Mouse (Mus musculus) cerebellum, adult 11 months (tissue): Measurements from ENCODE around the gene Bcar1.

Source experiments
- DNase-seq: peaks from one replicate; pipeline ENCODE4 v3.0.0; 2022

Bcar1 gene

DNA sequence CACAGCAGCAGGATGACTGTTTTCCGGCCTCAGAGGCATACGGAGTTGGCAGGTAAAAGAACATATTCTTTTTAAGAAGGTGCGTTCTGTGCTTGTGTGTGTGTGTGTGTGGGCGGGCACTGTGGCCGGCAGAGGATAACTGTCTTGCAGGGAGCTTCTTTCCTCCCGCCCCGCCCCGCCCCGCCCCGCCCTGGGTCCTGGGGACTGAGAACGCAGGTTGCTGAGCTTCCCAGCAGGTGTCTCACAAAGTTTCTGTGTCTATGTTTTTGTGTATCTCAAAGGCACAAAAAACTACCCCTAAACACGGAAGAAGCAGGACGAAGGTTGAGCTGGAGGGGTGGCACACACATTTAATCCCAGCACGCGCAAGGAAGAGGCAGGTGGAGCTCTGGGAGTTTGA lies 25.7 kb upstream of the Bcar1 start:
- DNase-seq = no peak

DNA sequence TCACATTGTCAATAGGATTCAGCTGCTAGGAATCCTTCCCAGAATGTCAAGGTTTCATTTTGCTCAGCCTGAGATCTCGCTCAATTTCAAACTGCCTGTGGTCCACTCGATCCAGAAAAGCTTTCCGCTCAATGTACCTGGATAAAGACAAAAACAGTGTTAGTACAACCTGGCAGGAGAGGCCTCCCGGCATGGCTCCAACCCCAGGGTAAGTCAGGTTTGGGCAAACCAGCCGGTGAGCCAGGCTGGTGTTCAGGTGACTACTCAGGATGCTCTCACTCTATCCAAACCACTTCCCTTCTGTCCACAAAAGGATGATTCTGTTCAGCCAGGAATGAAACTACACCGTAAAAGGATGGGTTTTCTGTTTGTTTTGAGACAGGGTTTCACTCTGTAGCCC lies 25.0 kb upstream of the Bcar1 start:
- no peak for DNase-seq

DNA sequence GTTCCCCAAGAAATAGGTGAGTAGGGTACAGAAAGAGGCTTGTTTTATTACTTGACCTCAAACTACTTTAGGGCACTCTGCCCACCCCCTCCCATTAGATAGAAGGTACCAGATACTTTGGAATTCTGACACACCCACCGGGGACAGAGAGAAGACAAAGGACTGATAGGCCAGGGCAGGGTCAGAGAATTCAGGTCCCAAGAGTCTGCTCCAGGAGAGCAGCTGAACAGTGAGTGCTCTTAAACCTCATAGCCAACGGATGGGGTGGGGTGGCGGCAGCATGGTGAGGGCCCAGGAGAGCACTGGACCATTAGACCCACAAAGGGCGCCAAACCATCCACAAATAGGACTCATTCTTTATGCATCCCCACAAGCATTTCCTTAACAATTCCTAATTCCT lies 22.0 kb upstream of the Bcar1 start:
- DNase-seq = no peak

DNA sequence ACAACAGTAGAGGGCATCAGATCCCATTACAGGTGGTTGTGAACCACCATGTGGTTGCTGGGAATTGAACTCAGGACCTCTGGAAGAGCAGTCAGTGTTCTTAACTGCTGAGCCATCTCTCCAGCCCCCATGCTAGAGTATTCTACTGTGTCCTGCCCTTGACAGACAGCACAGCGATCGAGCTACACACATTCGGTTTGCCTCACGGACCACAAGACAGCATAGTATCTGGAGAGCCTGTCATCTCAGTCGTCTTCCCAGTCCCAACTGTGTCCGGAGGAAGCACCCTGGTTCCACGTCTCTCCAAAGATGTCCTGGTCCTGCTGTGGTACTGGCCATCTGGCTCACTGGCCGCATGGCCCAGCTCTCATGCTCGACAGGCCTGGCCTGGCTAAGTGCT lies 21.5 kb upstream of the Bcar1 start:
- DNase-seq = no peak

DNA sequence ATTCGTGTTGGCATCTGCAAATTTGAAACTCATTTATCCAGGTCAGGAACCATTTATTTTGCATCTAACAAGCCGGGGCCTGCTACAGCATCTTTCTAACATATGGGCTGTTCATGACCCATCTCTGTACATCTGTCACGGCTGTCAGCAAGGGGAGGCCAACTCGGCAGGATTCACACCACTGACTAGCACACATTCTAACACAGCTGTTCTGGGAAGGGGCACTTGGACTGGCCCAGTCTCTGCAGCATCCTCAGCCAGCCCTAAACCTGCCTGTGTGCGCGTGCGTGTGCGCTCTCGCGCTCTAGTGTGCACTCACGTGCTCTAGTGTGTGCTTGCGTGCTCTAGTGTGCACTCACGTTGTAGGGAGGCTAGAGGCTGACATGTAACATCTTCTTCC lies 17.1 kb upstream of the Bcar1 start:
- DNase-seq = no peak

DNA sequence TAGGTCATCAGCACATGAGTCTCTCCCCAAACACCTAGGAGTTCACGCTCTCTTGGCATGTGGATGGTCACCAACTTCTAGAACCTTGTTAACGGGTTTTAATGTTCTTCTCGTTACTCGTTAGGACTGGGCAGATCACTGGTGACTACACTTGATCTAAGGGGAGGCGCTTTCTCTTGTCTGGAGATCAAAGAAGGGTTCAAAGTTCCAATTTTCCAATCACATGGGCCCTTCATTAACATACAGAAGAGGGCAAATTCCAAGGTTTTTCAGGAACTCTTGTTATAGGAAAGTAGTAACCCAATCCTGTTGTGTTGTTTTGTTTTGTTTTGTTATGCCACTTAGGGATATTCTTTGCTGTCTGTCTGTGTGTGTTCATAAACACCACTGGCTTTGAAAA lies 15.2 kb upstream of the Bcar1 start:
- DNase-seq = no peak

DNA sequence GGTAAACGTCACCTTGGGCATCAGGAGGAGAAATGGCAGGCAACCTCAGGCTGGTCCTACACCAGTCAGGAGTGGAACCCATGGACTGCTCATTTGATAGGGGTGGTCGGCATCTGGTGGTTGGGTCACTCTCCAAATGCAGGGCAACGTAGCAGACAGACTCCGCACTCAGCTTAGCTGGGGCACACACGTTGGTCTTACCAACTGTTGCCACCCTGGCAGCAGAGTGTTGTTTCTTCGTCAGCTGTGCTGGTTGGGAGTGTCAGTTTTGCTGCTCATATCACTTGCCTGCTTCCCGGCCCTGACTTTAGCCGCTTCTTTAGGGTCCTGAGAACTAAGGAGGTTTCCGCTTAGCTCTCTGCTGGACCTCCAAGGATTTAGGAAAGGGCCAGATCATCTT lies 14.0 kb upstream of the Bcar1 start:
- DNase-seq = no peak

DNA sequence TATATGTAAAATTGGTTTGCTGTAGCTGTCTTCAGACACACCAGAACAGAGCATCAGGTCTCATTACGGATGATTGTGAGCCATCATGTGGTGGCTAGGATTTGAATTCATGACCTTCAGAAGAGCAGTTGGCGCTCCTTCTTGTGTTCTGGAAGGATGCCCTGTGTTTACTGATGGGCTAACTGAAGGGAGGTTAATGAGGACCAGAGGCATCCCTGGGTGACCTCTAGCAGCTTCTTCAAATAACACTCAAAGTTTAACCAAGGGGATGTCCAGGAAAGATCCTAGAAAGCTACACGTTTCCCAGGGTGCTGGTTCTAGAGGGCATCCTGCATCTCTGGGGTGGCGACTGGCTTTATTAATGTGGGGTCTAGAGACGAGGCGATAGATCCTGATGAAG lies 11.1 kb upstream of the Bcar1 start:
- DNase-seq = no peak

DNA sequence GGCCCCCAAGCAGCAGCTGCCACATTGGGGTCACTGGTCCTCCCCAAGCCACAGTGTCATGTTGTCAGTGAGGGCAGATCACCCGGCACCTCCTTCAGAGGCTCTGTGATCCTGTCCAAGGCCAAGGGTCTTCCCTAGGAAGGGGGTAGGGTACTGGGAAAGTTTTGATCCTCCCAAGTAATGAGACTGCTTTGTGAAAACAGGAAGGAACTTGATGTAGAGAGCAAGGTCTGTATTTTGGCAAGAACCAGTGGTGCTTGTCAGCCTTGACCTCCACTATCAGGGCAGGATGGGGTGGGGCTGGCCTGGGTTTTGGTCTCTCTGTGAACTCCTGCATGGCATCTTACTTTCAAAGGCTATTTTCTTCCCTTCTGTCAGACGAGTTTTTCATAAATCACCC lies 10.5 kb upstream of the Bcar1 start:
- no peak for DNase-seq

DNA sequence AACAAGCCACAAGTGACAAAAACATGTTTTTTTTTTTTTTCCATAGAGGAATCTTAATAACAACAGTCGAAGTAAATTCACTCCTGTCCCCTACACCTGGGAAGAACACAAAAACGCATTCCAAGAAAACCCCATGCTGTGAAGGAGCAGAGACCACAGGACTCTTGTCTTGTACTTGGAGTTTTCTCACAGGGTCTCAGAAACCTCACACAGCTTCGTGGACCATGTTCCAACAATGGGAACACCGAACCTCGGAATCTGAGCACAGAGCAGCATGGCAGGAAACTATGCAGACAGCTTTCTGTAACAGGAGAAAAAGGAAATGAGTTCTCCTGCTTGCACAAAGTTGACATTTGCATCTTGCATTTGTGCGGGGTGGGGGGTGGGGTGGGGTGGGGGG lies 5.2 kb upstream of the Bcar1 start:
- no peak for DNase-seq

DNA sequence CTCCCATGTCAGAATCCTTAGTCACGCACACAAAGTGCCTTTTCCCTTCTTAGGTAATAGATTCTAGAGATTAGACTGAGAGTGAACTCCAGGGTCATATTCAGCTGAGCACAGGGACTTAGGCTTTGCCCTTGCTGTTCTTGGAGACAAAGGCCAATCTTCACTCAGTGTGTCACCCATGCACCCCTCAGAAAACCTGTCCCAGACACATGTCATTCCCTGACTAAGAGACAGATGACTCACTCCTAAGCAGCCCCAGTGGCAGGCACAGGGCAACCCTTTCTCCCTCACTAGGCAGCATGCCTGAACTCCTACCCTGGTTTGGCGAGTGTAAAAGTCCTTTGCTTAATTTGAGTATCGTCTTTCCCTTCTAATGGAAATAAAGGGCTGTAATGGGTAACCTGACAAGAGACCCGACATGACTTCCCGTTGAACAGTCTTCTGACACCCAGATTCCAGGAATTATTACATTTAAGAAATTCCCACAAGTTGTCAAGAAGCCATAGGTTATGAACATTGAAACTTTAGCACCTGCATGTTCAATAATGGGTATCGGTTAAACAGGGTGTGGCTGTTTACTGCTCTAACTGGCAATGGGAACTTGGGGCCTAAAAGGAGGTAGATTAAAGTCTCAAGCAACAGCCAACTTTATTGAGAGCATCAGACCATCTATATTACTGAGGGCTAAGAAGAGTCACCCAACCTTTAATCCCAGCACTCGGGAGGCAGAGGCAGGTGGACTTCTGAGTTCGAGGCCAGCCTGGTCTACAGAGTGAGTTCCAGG lies 4.4 kb upstream of the Bcar1 start:
- DNase-seq = no peak

DNA sequence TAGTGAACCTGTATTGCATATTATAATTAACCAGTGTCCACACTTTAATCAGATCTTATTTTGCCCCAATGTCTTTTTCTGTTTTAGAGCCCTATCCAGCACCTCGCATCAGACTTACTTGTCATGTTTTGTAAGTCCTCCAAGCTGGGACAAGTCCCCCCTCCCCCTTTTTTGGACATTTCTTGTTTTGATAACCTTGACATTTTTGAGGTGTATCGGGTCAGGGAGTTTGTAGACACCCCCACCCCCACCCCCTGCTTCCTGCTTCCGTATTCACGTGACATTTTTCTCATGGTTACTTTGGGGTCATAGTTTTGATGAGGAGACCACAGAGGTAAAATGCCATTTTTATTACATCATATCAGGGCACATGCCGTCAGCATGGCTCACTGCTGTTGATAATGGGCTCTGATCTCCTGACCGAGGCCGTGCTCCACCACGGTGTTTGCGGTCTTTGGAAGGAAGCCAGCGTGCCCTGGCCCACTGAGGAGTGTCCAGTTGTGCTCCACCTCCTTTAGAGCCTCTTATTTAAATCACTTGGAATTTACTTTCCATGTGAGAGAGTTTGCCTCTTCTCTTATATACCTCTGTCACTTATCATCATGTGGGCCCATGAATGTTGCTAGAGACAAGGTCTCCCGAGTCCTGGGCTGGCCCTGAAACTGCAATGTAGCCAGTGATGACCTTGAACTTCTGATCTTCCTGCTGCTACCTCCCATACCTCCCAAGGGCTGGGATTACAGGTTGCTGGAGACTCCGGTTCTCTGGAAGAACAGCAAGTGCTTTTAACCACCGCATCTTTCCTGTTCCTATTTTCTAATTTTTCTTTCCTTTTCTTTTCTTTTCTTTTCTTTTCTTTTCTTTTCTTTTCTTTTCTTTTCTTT lies 3.2 kb upstream of the Bcar1 start:
- DNase-seq = no peak

DNA sequence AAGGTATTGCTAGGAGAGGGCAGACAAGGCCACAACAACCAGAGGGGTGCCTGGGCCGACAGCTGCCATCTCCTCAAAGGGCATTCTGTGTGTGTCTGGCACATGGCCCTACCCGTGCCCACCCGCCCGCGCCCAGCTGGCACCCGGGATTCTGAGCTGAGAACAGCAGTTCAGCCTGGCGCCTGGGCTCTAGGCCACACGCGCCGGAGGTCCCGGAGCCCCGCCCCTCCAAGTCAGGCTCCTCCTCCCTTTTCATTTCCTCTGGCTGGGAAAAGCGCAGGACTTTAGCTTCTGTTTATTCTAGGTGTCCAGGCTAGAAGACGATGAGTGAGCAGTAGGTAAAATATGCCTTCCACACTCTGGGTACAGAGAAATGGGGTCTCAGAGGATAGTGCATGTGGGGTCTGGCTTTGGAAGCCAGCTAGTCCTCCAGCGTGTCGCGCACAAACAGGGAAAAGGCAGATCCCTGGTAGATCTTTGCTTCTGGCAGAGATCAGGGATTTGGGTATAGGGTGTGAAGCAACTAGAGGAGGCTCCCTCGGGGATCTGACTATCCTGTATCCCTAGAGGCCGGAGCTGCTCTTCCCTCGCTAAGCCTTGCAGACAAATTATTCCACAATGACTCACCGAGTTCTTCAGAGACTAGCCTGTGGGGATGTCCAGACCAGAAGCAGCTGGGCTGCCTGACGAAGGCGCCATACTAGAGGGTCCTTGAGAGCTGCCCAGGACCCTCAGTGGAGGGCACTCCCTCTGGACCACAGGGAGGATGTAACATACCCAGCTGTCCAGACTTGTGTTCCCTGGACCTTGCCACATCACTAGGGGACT lies 2.2 kb upstream of the Bcar1 start:
- DNase-seq = peak; percentile 66

DNA sequence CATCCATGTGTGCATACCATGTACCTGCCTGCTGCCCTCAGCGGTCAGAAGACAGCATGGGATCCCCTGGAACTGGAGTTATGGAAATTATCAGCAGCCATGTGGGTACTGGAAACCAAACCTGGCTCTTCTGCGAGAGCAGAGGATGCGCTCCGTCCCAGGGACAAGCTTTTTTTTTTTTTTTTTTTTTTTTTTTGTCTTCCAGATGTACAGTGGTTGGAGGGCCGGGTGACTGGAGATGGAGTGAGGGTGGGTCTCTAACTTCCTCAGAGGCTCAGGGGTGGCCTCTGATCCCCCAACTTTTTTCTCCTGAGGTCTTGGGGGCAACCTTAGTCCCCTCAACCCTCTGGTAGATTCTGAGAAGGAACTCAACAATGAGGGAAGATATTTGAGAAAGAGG lies 1.5 kb upstream of the Bcar1 start:
- no peak for DNase-seq

DNA sequence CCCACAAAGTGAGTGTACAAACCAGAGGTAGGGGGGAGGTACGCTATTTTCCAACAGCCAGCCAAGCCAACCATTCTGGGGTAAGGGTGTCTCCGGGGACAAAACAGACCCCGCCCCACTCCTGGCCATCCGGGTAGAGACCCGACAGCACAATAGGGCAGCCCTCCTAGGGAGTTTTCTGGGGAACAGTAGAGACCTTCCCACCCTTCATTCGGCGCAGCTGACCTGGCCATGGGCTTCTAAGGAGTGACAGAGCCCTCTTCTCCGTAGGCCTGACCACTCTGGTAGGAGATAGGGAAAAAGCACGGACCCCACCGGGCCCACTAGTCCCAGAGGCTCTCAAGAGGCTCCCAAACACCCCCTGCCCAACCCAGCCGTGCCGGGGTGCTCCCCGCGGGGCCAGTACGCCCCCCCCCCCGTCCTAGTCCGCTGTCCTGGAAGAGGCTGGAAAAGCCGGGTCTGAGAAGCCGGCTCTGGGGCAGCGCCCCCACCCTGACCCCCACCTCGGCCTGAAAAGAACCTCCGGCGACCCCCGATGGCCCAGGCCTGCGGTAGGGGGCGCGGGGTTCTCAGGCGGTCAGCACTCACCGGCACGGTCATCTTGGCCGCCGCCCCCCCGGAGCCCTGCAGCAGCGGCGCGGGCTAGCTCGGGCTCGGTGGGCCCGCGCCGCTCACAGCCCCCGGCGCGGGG lies 363 bp downstream of the Bcar1 start:
- DNase-seq = peak; percentile 47

DNA sequence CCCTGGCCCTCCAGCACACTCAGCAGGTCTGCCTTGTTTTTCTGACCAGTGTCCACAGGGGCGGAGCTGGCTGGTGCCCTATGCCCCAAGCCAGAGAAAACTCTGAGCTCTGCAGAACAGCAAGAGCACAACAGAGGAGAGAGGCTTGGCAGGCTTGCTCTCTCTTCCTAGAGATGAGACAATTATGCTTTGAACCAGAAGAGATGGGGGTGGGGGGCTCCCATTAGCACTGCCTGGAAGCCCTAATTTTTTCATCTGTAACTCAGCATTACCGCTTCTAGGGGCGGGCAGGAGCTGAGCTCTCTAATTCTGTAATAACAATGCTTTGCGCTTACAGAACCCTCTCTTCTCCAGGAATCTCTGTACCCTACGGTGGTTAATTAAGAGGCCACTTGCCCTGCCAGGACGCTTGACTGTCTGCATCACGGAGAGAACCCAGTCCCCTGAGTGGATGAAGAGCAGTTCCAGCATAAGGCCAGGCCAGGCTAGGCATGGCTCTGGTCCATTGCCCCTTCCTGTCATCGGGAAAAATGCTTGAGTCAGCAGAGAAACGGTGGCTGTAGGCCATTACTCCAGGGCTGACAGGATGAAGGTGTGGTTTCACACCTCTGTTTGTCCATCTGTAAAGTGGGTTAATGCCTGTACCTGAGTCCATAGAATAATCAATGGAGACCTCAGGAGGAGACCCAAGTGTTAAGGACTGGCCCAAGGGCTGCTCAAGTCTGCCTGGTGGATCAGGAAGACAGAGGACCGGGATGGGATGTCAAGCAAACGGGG lies 1.2 kb downstream of the Bcar1 start:
- peak; percentile 68 for DNase-seq

DNA sequence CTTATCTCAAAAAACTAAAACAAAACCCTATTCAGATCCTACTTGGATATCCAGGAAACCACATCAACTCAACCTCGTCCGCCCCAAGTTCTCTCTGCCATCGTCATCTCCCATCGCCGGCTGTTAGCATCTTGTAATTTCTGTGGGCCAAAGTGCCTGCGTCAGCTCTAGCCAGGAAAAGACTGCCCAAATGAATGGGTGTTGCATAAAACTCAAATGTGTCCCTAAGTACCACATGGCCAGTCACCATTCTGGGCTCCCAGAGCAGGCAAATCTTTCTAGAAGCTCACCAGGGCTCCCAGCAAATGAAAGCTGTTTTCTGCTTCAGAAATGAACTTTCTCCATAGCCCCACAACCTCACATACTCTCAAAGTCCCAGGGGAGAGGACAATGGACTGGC lies 2.1 kb downstream of the Bcar1 start:
- peak; percentile 27 for DNase-seq

DNA sequence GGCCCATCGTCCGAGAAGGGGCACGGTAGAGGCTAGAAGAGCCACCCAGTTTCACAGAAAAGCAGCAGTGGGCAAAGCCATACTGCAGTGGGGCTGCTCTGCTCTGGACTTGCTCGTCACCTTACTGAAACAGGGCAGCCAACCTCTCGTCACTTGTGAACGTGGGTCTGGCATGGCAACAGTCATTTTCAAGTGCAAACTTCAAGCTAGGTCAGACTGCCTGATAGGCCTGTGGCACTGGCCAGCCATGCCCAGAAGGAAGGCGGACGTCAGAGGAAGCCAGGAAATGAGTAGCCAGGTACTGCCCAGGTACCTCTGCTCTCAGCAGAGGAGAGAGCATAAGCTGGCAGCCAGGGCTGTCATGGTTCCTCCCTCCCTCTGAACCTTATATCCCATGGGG lies 2.6 kb downstream of the Bcar1 start:
- peak; percentile 22 for DNase-seq

DNA sequence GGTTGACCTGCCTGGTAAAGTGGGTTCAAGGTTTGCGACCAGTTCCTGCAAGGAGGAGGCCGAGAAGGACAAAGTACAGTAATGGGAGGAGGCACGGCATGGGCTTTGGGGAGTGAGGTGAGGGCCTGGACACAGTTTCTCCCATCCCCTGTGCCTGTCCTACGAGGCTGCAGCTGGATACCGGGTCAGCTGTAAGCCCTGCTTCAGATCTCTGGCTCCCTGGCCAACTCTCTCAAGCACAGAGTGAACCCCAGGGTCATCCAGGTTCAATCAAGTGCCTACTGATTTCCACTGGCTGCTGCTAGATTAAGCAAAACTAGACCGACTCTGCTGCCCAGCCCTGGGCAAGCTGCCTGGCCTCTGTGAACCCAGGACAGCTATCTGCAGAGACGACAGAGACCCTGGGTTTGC lies 3.3 kb downstream of the Bcar1 start:
- peak; percentile 20 for DNase-seq

DNA sequence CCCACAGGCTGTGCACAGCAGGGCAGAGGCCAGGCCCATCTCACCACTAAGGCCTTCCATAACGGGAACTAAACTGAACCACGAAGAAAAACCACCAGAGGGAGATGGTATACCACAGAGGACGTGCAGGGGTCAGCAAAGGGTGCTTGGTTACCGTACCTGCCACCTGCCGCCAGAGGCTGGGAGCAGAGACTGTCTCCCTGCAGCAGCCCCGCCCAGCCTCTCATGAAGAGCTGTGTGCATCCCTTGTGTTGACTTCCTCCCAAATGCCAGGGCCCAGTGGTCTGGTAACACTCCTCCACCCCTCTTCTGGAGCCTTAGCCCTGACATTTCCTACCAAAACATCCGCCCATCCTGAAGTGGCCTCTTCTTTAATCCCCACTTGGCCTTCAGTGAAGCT lies 4.0 kb downstream of the Bcar1 start:
- DNase-seq = no peak

DNA sequence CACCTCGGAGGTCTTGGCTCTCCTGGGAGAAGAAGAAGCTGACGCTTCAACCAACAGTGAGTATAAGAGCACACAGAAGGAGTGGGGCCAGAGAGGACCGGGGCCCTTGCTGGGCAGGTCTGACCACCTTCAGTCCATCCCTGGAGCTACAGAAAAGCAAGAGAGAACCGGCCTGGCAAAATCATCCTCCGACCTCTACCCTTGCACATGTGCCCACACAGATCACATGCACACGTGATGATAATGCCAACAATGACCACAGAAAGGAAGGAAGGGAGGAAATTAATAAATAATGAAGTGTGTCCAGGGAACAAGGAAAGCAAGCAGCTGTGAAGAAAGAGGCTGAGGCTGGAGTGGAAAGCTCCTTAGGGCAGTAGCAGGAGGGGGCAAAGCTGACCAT lies 4.7 kb downstream of the Bcar1 start:
- no peak for DNase-seq

DNA sequence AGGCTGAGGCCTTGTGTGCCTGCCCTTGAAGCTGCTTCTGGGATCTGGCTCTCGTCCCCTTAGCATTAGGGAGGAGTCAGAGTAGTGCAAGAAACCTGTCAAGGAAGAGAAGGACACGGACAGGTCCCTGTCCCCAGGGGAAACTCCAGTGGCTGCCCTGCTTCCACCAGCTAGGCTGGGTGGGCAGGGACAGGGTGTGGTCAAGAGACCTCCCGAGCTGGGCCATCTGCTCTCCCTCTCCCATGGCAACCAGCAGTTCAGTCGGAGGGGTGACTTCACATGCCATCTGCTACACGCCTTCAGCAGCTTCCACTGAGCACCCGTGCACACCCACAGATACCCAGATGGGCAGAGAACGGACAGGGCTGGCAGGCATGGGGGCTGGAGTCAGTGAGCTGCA lies 7.3 kb downstream of the Bcar1 start:
- peak; percentile 53 for DNase-seq
